Mouse (Mus musculus): ENCODE data around the gene Fpr-rs7. TPM values are rescaled to one million over a fixed set of nuclear protein-coding genes. Genes with fewer than 3 reads are reported as not detected.

Fpr-rs7 gene
- polyA plus RNA-seq (2011; ENCODE audit: insufficient read length, low read depth, missing spikeins): not detected in 2 replicates

GRCm38 (mm10) chr17:20114126-20114525 lies at the start of gene Fpr-rs7:
Fpr-rs7 (minus strand) TSS chr17:20114226.
- Histone ChIP-seq H3K27ac (ENCODE audit: insufficient read depth, low read length) (no peak within 1 kb of the TSS), H3K4me3 (ENCODE audit: insufficient read depth, low read length) (no peak within 1 kb of the TSS), H3K4me1 (ENCODE audit: control insufficient read depth, insufficient read depth, low read length) (no peaks in the 10 kb centered on the region)
- TF ChIP-seq CTCF (IDR thresholded peaks at IDR 0.05; ENCODE audit: borderline replicate concordance, insufficient read depth, low read length) (no peak), POLR2A (IDR thresholded peaks at IDR 0.05; ENCODE audit: low read depth, low read length) (no peak)

GRCm38 (mm10) chr17:20074090-20074489 lies 39.9 kb downstream of the Fpr-rs7 start:
- TF ChIP-seq POLR2A (IDR thresholded peaks at IDR 0.05; ENCODE audit: low read depth, low read length): no peak
- TF ChIP-seq CTCF (IDR thresholded peaks at IDR 0.05; ENCODE audit: borderline replicate concordance, insufficient read depth, low read length): no peak
- no peak overlapping the region for H3K27ac ChIP-seq (ENCODE audit: insufficient read depth, low read length)
- H3K4me3 ChIP-seq (ENCODE audit: insufficient read depth, low read length): no peak overlapping the region
- no peaks in the 10 kb centered on the region for H3K4me1 ChIP-seq (ENCODE audit: control insufficient read depth, insufficient read depth, low read length)

GRCm38 (mm10) chr17:20071656-20072396 lies 42.2 kb downstream of the Fpr-rs7 start:
- TF ChIP-seq CTCF (IDR thresholded peaks at IDR 0.05; ENCODE audit: borderline replicate concordance, insufficient read depth, low read length): no peak
- TF ChIP-seq POLR2A (IDR thresholded peaks at IDR 0.05; ENCODE audit: low read depth, low read length): no peak
- no peaks in the 10 kb centered on the region for H3K4me1 ChIP-seq (ENCODE audit: control insufficient read depth, insufficient read depth, low read length)
- H3K4me3 ChIP-seq (ENCODE audit: insufficient read depth, low read length): no peak overlapping the region
- no peak overlapping the region for H3K27ac ChIP-seq (ENCODE audit: insufficient read depth, low read length)

Other genes with a start within 250 kb of the Fpr-rs7 start
- gene Vmn2r104, start 65.9 kb downstream of the Fpr-rs7 start, polyA plus RNA-seq (2011; ENCODE audit: insufficient read length, low read depth, missing spikeins): not detected in 2 replicates
- gene Fpr-rs6, start 68.9 kb upstream of the Fpr-rs7 start, polyA plus RNA-seq (2011; ENCODE audit: insufficient read length, low read depth, missing spikeins): not detected in 2 replicates
- not detected in 2 replicates for gene Vmn2r105, start 120.8 kb upstream of the Fpr-rs7 start, polyA plus RNA-seq (2011; ENCODE audit: insufficient read length, low read depth, missing spikeins)
- gene Vmn2r106, start 171.3 kb upstream of the Fpr-rs7 start, polyA plus RNA-seq (2011; ENCODE audit: insufficient read length, low read depth, missing spikeins): not detected in 2 replicates
- not detected in 2 replicates for gene Vmn2r107, start 231.0 kb upstream of the Fpr-rs7 start, polyA plus RNA-seq (2011; ENCODE audit: insufficient read length, low read depth, missing spikeins)